Mouse (Mus musculus) kidney, postnatal 0 days (tissue): ENCODE results near the gene Fkbpl. TPM values are rescaled to one million over a fixed set of nuclear protein-coding genes. Genes with fewer than 3 reads are reported as not detected.

Source experiments
- ATAC-seq: fragments of 200-750 bp; cut with Nextera tagmentation; replicated peaks from 2 replicates; pipeline ENCODE4 v1.8.0; 2017; ENCODE audit warnings: low read depth, moderate number of reproducible peaks, moderate TSS enrichment, moderate library complexity; ENCODE audit not compliant: low FRiP score
- DNase-seq: peaks from one replicate; pipeline ENCODE4 v3.0.0-alpha.2; 2016; ENCODE audit warnings: low spot score
- H3K27ac ChIP-seq: fragments of 300-500 bp; sonication (generic); 2 replicates; pipeline ENCODE4 v1.5.1; 2014; ENCODE audit warnings: mild to moderate bottlenecking
- H3K27me3 ChIP-seq: fragments of 300-500 bp; sonication (generic); 2 replicates; pipeline ENCODE4 v1.6.1; 2014; ENCODE audit warnings: low read length, mixed read lengths; ENCODE audit not compliant: insufficient read depth
- H3K36me3 ChIP-seq: fragments of 300-500 bp; sonication (generic); 2 replicates; pipeline ENCODE4 v1.6.1; 2014; ENCODE audit warnings: low read length, mixed read lengths; ENCODE audit not compliant: insufficient read depth
- H3K4me1 ChIP-seq: fragments of 300-500 bp; sonication (generic); replicated peaks from 2 replicates; pipeline ENCODE4 v1.6.1; 2014; ENCODE audit warnings: antibody characterized with exemption, low read length, mixed read lengths; ENCODE audit not compliant: insufficient read depth
- H3K4me2 ChIP-seq: fragments of 300-500 bp; sonication (generic); 2 replicates; pipeline ENCODE4 v1.6.1; 2014; ENCODE audit warnings: mild to moderate bottlenecking, low read length, moderate library complexity, mixed read lengths
- H3K4me3 ChIP-seq: fragments of 300-500 bp; sonication (generic); replicated peaks from 2 replicates; pipeline ENCODE4 v1.5.1; 2014; ENCODE audit warnings: low read depth, low read length
- H3K9ac ChIP-seq: fragments of 300-500 bp; sonication (generic); 2 replicates; pipeline ENCODE4 v1.6.1; 2014; ENCODE audit warnings: low read depth, low read length
- H3K9me3 ChIP-seq: fragments of 300-500 bp; sonication (generic); replicated peaks from 2 replicates; pipeline ENCODE4 v1.6.1; 2016; ENCODE audit warnings: low read length, inconsistent platforms, mixed read lengths
- CTCF ChIP-seq: IDR thresholded peaks from 2 replicates; pipeline ENCODE4 v1.5.1; 2016; ENCODE audit warnings: antibody characterized with exemption, low read depth, mild to moderate bottlenecking, moderate library complexity
- WGBS: fragments of 180-500 bp; shearing (Covaris S2); extraction: QIAGEN DNeasy Blood & Tissue Kit; methylation state at CpG from one replicate; pipeline ENCODE4 v1.1.7; 2014; 5-methylcytosine and 5-hydroxymethylcytosine counted together
- polyA plus RNA-seq: library from polyadenylated mRNA; unstranded; fragments of >200 nt; fragmentation: Nextera tagmentation; extraction: Ambion mirVana; gene quantifications from 2 replicates; pipeline ENCODE4 v1.2.1, GENCODE M21; 2015

The Fkbpl gene
- polyA plus RNA-seq, 1 experiment from 2014 or later = 16.4 TPM

- DNase-seq (peak; percentile 54), ATAC-seq (no peak)
- H3K4me2 ChIP-seq = no peak overlapping the region
- H3K27me3 ChIP-seq = no peaks in the 10 kb centered on the region
- no peak overlapping the region for H3K9ac ChIP-seq
- H3K4me1 ChIP-seq = peaks cover 9% of the 10 kb centered on the region
- H3K4me3 ChIP-seq = no peak overlapping the region
- TF ChIP-seq CTCF = peak; percentile 70
- H3K36me3 ChIP-seq = peaks cover 40% of the 10 kb centered on the region
- 47% methylated on average over 19 of the region's 19 CpGs for WGBS
- no peaks in the 10 kb centered on the region for H3K9me3 ChIP-seq
- no peak overlapping the region for H3K27ac ChIP-seq
Measured at GRCm38 (mm10) chr17:34651507-34652221, 7.1 kb downstream of the Fkbpl start.

- Histone ChIP-seq H3K36me3 (peaks cover 40% of the 10 kb centered on the region), H3K9me3 (no peaks in the 10 kb centered on the region), H3K27me3 (no peaks in the 10 kb centered on the region), H3K9ac (no peak overlapping the region), H3K4me1 (peaks cover 8% of the 10 kb centered on the region), H3K27ac (no peak overlapping the region), H3K4me2 (no peak overlapping the region), H3K4me3 (no peak overlapping the region)
- WGBS = 73% methylated on average over 10 of the region's 10 CpGs
- TF ChIP-seq CTCF = no peak
- DNase-seq (no peak), ATAC-seq (no peak)
Measured at GRCm38 (mm10) chr17:34652546-34652945, 8.0 kb downstream of the Fkbpl start.

GRCm38 (mm10) chr17:34652985-34653384, 8.4 kb downstream of the Fkbpl start:
- no peak overlapping the region for H3K9ac ChIP-seq
- H3K4me3 ChIP-seq = no peak overlapping the region
- WGBS = 92% methylated on average over 8 of the region's 8 CpGs
- H3K36me3 ChIP-seq = peaks cover 40% of the 10 kb centered on the region
- H3K27ac ChIP-seq = no peak overlapping the region
- ATAC-seq = no peak
- no peak for TF ChIP-seq CTCF
- no peak overlapping the region for H3K4me2 ChIP-seq
- DNase-seq = no peak
- H3K4me1 ChIP-seq = peaks cover 3% of the 10 kb centered on the region; the same call in 1 of the 2 replicates
- H3K9me3 ChIP-seq = no peaks in the 10 kb centered on the region
- H3K27me3 ChIP-seq = no peaks in the 10 kb centered on the region

- Histone ChIP-seq H3K4me3 (no peak overlapping the region), H3K27me3 (no peaks in the 10 kb centered on the region), H3K9me3 (no peaks in the 10 kb centered on the region), H3K36me3 (peaks cover 40% of the 10 kb centered on the region), H3K4me1 (no peaks in the 10 kb centered on the region), H3K4me2 (no peak overlapping the region), H3K27ac (no peak overlapping the region), H3K9ac (no peak overlapping the region)
- peak; percentile 88 for TF ChIP-seq CTCF
- peak; percentile 72 for DNase-seq
- WGBS = 70% methylated on average over 9 of the region's 9 CpGs
- ATAC-seq = no peak
Measured at GRCm38 (mm10) chr17:34653746-34654285, 9.3 kb downstream of the Fkbpl start.

- no peak for ATAC-seq
- no peaks in the 10 kb centered on the region for H3K9me3 ChIP-seq
- no peaks in the 10 kb centered on the region for H3K4me1 ChIP-seq
- H3K4me3 ChIP-seq = no peak overlapping the region
- peaks cover 34% of the 10 kb centered on the region for H3K36me3 ChIP-seq
- no peaks in the 10 kb centered on the region for H3K27me3 ChIP-seq
- no peak for TF ChIP-seq CTCF
- H3K27ac ChIP-seq = no peak overlapping the region
- H3K4me2 ChIP-seq = no peak overlapping the region
- 86% methylated on average over 13 of the region's 13 CpGs for WGBS
- no peak overlapping the region for H3K9ac ChIP-seq
- DNase-seq = no peak
Measured at GRCm38 (mm10) chr17:34654392-34654791, 9.8 kb downstream of the Fkbpl start.

- 45% methylated on average over 7 of the region's 7 CpGs for WGBS
- Histone ChIP-seq H3K27ac (no peak overlapping the region), H3K4me1 (0 out of 2 replicates have a peak, but pooled peaks cover 3% of the 10 kb centered on the region), H3K4me3 (no peak overlapping the region), H3K27me3 (no peaks in the 10 kb centered on the region; the same call in 1 of the 2 replicates), H3K4me2 (no peak overlapping the region), H3K9me3 (no peaks in the 10 kb centered on the region), H3K36me3 (peaks cover 30% of the 10 kb centered on the region), H3K9ac (no peak overlapping the region)
- ATAC-seq (0 out of 2 replicates have a peak, but pooled peaks have one; percentile 1), DNase-seq (no peak)
- TF ChIP-seq CTCF = no peak
Measured at GRCm38 (mm10) chr17:34655160-34655559, 10.6 kb downstream of the Fkbpl start.
